Mouse (Mus musculus) kidney, adult 2 months (tissue): ENCODE results near the gene Mks1. TPM values are rescaled to one million over a fixed set of nuclear protein-coding genes. Genes with fewer than 3 reads are reported as not detected.
A peak's percentile ranks its signal among the peaks of the same experiment; 100 is the strongest.

Experiments used
- DNase-seq: peaks from one replicate; pipeline ENCODE4 v3.0.0; 2021
- H3K27ac ChIP-seq: fragments of 200-500 bp; 2 replicates; pipeline ENCODE4 v1.5.1; 2012; ENCODE audit warnings: low read depth, low read length, control low read depth, inconsistent platforms; ENCODE audit not compliant: insufficient read depth
- H3K27me3 ChIP-seq: fragments of 200-500 bp; replicated peaks from 2 replicates; pipeline ENCODE4 v1.6.1; 2012; ENCODE audit warnings: mild to moderate bottlenecking, moderate library complexity, low read length, inconsistent platforms; ENCODE audit not compliant: control insufficient read depth, insufficient read depth
- H3K36me3 ChIP-seq: fragments of 200-500 bp; 2 replicates; pipeline ENCODE4 v1.6.1; 2012; ENCODE audit warnings: mild to moderate bottlenecking, moderate library complexity, low read length, inconsistent platforms; ENCODE audit not compliant: control insufficient read depth, insufficient read depth
- H3K4me1 ChIP-seq: fragments of 200-500 bp; 2 replicates; pipeline ENCODE4 v1.6.1; 2011; ENCODE audit warnings: low read length; ENCODE audit not compliant: control insufficient read depth, insufficient read depth
- H3K4me3 ChIP-seq: fragments of 200-500 bp; 2 replicates; pipeline ENCODE4 v1.5.1; 2011; ENCODE audit warnings: mild to moderate bottlenecking, low read depth, low read length, control low read depth; ENCODE audit not compliant: insufficient read depth
- CTCF ChIP-seq: fragments of 200-500 bp; conservative IDR thresholded peaks from 2 replicates; pipeline ENCODE4 v1.5.1; 2011; ENCODE audit warnings: low read depth, mild to moderate bottlenecking, control low read depth, low read length, moderate library complexity, mixed read lengths; ENCODE audit not compliant: insufficient read depth, insufficient read length
- POLR2A ChIP-seq: fragments of 200-500 bp; IDR thresholded peaks from one replicate; pipeline ENCODE4 v1.6.1; 2011; ENCODE audit warnings: low read depth, low read length, control low read depth
- WGBS: fragments of 180-500 bp; shearing (Covaris S2); methylation state at CpG from one replicate; pipeline ENCODE4 v1.1.7; 2018; 5-methylcytosine and 5-hydroxymethylcytosine counted together
- polyA plus RNA-seq: library from polyadenylated mRNA; depleted of rRNA; stranded (reverse); fragments of >200 nt; gene quantifications from 2 replicates; pipeline ENCODE4 v1.2.3, GENCODE M21; 2012

Mks1 gene
- polyA plus RNA-seq, 1 experiment: 9.6 TPM

DNA sequence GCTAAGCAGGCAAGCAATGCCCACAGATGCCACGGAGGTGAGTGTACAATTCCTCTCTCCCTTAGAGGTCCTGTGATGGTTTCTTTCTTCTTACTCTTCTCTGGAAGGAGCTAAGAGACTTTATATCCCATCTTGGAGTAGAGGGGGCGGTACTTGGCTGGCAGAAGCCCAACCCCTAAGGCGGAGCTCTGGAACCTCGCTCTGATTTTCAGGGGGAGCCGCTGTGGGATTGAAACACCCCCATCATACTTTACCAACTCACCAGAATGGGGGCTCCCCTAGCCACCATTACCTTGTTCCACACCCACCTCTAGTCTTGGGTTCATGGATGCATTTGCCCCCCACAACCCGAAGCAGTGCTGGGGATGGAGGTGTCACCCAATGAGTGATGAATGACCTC lies 22.4 kb downstream of the Mks1 start, which contains the start of gene Epx:
Gene Epx, minus strand, starts transcription at position 101 of the 400 bp plus-strand sequence.
- no peaks in the 10 kb centered on the region for H3K36me3 ChIP-seq
- no peak for DNase-seq
- H3K27me3 ChIP-seq: no peaks in the 10 kb centered on the region
- WGBS: 88% methylated on average over 6 of the region's 6 CpGs
- H3K4me3 ChIP-seq: no peak within 1 kb of the TSS
- TF ChIP-seq CTCF: no peak
- TF ChIP-seq POLR2A: no peak
- H3K4me1 ChIP-seq: no peaks in the 10 kb centered on the region
- H3K27ac ChIP-seq: no peak within 1 kb of the TSS

- no peaks in the 10 kb centered on the region for H3K27me3 ChIP-seq
- WGBS: 33% methylated on average over 9 of the region's 9 CpGs
- no peak overlapping the region for H3K4me3 ChIP-seq
- TF ChIP-seq CTCF (no peak), POLR2A (no peak)
- H3K27ac ChIP-seq: no peak overlapping the region
- DNase-seq: no peak
- H3K36me3 ChIP-seq: no peaks in the 10 kb centered on the region
- no peaks in the 10 kb centered on the region for H3K4me1 ChIP-seq
Measured at GRCm38 (mm10) chr11:87879826-87880225, 26.8 kb downstream of the Mks1 start.

DNA sequence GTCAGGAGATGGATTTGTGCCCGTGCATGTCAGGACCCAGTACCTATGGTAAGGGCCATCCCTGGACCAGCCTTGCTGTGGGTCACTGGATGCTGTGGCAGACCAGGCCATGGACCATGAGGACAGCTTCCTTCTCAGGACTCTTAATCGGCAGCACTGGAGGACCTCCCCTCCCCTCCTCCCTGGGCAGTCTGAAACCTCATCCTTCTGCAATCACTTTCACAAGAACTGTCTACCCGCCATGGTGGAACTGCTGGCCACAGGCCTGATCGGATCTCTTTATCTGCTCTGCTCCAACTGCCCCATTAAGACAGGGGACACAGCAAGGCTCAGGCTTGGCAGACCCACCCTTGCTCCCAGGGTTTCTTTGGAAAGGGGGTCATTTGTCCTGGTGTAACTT lies 28.7 kb downstream of the Mks1 start:
- Histone ChIP-seq H3K27ac (no peak overlapping the region), H3K27me3 (no peaks in the 10 kb centered on the region), H3K4me1 (no peaks in the 10 kb centered on the region), H3K36me3 (no peaks in the 10 kb centered on the region), H3K4me3 (no peak overlapping the region)
- no peak for DNase-seq
- WGBS: 75% methylated on average over 4 of the region's 4 CpGs
- no peak for TF ChIP-seq CTCF
- TF ChIP-seq POLR2A: no peak

DNA sequence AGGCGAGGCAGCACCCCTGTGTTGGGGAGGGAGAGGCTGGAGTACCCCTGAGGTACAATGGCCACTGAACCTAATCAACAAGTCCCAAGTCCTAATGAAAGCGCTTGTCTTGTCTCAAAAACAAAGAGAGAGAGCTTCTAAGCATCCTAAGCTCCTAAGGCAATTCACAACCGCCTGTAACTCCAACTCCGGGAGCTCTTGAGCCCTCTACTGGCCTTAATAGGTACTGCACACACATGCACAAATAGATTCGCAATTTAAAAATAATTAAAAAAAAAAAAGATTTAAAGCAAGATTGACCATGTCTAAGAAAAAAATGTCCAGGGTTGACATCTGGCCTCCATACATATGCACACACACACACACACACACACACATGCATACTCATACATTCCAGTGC lies 30.5 kb downstream of the Mks1 start:
- no peak overlapping the region for H3K27ac ChIP-seq
- peak; percentile 37; the same call in 1 of the 2 replicates for TF ChIP-seq CTCF
- no peak for TF ChIP-seq POLR2A
- H3K36me3 ChIP-seq: no peaks in the 10 kb centered on the region
- no peak overlapping the region for H3K4me3 ChIP-seq
- no peaks in the 10 kb centered on the region for H3K27me3 ChIP-seq
- peak; percentile 3 for DNase-seq
- 40% methylated on average over 5 of the region's 5 CpGs for WGBS
- no peaks in the 10 kb centered on the region for H3K4me1 ChIP-seq

DNA sequence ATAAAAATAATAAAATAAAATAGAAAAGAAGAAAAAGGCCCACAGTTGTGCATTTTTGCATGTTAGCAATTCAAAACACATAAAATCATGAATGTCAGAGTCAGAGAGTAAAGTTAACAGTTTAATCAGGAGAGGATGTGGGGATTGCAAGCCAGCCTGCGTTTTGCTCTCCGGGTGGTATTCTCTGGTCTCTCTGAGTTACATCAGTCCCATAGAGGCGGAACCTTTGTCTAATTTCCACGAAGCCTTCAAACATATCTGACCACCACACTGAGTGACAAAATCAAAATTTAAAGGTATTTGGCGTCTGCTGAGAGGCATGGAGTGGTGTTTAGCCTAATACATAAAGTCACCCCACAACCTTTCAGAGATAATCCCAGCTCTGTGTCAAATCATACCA lies 31.8 kb downstream of the Mks1 start:
- Histone ChIP-seq H3K4me3 (no peak overlapping the region), H3K36me3 (no peaks in the 10 kb centered on the region), H3K27ac (no peak overlapping the region), H3K27me3 (no peaks in the 10 kb centered on the region), H3K4me1 (no peaks in the 10 kb centered on the region)
- no peak for DNase-seq
- TF ChIP-seq CTCF (no peak), POLR2A (no peak)
- WGBS: 87% methylated on average over 5 of the region's 5 CpGs

DNA sequence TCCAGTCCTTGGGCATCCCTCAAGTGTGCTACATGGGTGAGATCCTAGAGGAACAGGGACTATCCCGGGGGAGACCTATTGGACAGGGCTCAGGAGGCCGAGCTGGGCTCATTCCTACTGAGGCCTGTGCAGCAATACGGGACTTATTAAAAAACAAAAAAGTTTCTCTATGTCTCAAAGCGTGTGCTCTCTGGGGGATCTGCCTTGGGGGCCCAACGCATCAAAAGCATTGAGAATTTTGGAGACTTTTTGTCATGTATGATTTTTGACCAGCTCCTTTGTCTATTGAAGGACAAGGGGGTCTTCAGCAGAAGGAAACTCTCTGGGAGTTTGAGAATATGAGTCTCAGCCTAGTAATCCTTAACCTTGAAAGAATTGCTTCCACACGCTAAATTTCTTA lies 39.2 kb downstream of the Mks1 start, which contains the start of gene Olfr462:
Gene Olfr462, minus strand, starts transcription at position 101 of the 400 bp plus-strand sequence.
- Histone ChIP-seq H3K4me1 (no peaks in the 10 kb centered on the region), H3K27ac (no peak within 1 kb of the TSS), H3K27me3 (no peaks in the 10 kb centered on the region; the same call in 1 of the 2 replicates), H3K36me3 (no peaks in the 10 kb centered on the region), H3K4me3 (no peak within 1 kb of the TSS)
- WGBS: 92% methylated on average over 6 of the region's 6 CpGs
- TF ChIP-seq CTCF (no peak), POLR2A (no peak)
- DNase-seq: no peak

DNA sequence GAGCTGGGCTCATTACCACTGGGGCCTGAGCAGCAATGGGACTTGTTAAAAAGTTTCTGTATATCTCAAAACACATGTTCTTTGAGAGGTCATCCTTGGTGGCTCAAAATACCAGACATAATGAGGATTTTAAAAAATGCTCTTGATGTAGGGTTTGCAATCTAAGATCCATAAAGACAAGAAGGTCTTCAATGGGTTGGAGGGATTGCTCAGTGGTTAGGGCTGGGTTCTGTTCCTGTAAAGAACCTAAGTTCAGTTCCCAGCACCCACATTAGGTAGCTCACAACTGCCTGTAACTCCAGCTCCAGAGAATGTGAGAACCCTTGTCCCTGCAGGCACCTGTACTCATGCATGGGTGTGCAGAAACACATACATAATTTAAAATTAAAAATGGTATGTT lies 44.3 kb downstream of the Mks1 start, which contains the start of gene Olfr463:
Gene Olfr463, minus strand, starts transcription at position 101 of the 400 bp plus-strand sequence.
- H3K36me3 ChIP-seq: no peaks in the 10 kb centered on the region
- H3K27me3 ChIP-seq: no peaks in the 10 kb centered on the region
- H3K4me3 ChIP-seq: no peak within 1 kb of the TSS

More for the DNA sequence above, 44.3 kb downstream of the Mks1 start, which contains the start of gene Olfr463:
- DNase-seq: no peak
- TF ChIP-seq POLR2A: no peak
- no peak for TF ChIP-seq CTCF
- Histone ChIP-seq H3K27ac (no peak within 1 kb of the TSS), H3K4me1 (no peaks in the 10 kb centered on the region)
